Mouse (Mus musculus) liver, embryonic 14.5 days (tissue): ENCODE data around the gene Mlh1.

Source experiments
- CTCF ChIP-seq: IDR thresholded peaks from 2 replicates; pipeline ENCODE4 v1.5.1; 2016; ENCODE audit warnings: antibody characterized with exemption, low read depth, control low read depth
- EP300 ChIP-seq: IDR thresholded peaks from 2 replicates; pipeline ENCODE4 v1.6.1; 2016; ENCODE audit warnings: antibody characterized with exemption, low read depth

- TF ChIP-seq CTCF (no peak), EP300 (no peak)
These were observed 42.2 kb upstream of the Mlh1 start for GRCm38 (mm10) chr9:111313793-111314192.
